Mouse (Mus musculus) liver, adult 2 months (tissue): ENCODE measurements around the gene Mta2.

Experiments used
- CTCF ChIP-seq: fragments of 200-500 bp; IDR thresholded peaks from 2 replicates; pipeline ENCODE4 v1.5.1; 2011; ENCODE audit warnings: low read depth, low read length, control low read depth
- POLR2A ChIP-seq: fragments of 200-500 bp; IDR thresholded peaks from 2 replicates; pipeline ENCODE4 v1.6.1; 2011; ENCODE audit warnings: low read length, control low read depth; ENCODE audit not compliant: insufficient read depth; ENCODE audit errors: extremely low read depth

DNA sequence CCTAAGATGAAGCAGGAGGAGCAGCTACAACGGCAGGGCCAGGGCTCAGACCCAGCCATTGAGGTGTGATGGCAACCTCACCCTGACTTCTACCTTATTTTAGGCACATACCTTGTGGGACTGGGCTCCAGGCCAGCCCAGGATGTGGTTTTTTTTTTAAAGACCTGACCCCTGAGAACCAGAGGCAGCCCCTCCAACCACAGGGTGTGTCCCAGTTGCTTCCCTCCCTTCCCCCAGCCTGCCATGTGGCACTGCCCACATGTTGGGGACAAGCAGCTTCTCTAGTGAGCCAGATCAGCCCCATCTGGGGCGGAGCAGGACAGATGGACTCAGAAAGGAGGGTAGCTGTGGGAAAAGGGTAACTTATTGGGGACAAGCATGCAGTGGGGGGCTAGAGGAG lies 14.9 kb upstream of the Mta2 start:
- TF ChIP-seq CTCF = no peak
- TF ChIP-seq POLR2A = no peak
